Mouse (Mus musculus) kidney, adult 2 months (tissue): Measurements from ENCODE around the gene Mpg.

Experiments used
- CTCF ChIP-seq: fragments of 200-500 bp; conservative IDR thresholded peaks from 2 replicates; pipeline ENCODE4 v1.5.1; 2011; ENCODE audit warnings: low read depth, mild to moderate bottlenecking, control low read depth, low read length, moderate library complexity, mixed read lengths; ENCODE audit not compliant: insufficient read depth, insufficient read length
- POLR2A ChIP-seq: fragments of 200-500 bp; IDR thresholded peaks from one replicate; pipeline ENCODE4 v1.6.1; 2011; ENCODE audit warnings: low read depth, low read length, control low read depth

DNA sequence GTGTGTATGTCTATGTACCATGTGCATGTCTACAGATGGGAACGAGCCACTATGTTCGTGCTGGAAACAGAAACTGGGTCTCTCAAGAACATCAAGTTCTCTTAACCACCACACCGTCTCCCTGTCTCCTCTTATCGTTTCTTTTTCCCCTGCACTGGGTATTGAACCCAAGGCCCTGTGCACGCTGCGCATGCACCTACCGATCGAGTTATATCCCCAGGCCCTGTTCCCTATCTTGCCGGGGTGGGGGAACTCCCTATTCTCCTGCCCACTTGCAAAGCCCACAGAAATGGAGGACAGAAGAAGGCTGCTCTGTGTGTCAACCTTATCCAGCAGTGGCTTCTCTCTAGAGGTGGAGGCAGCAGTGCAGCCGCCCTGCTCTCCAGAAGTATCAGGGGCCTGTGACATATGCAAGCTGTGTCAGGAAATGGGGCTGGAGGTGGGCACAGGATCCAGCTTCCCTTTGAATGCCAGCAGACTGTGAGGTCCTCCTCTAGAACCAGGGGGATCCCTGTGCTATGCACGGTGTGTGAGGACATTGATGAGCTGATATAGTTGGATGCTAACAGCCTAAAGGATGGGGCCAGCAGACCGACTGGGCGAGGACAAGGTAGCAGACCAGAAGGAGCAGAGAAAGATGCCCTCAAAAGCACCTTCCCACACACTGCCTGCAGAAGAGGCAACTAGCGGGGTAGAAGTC lies 27.9 kb upstream of the Mpg start:
- no peak for TF ChIP-seq POLR2A
- no peak for TF ChIP-seq CTCF
